Comparison of ENCODE assay signal across 1 mouse cellular context in the genomic region with DNA sequence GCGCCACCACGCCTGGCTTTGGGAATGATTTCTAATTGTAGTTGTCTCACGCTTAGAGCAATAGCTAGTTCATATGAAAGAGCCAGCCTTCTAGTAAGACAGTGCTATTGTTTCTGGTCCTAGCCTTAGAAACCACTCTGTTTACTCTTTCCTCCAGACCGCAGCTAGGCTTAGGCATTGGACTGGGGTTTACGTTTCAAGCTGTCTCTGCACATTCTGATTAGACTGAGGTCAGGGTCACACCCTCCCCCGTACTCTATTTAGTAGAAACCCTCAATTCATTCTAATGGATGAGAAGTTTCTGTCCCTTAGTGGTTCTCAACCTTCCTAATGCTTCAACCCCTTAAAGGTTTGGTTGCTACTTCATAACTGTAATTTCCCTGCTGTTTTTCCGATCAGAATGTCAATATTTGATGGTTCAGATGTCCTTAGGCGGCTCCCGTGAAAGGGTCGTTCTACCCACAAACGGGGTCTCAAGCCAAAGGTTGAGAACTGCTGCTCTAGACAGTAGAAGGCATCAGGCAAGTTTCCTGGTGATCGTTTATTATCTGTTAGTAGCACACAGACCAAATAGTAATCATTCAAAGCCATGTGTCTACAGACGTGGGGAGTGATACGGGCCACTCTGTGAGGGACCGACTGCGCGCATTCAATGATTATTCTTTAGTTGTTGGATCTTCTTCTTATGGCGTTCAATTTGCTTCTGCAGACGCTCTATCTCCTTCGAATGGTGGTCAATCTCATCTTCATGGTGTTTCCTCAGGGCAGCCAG.
TF ChIP-seq lines count a peak whose summit lies in the region.

No protein-coding gene starts in this region.

TF ChIP-seq in MEL, 35 proteins besides CTCF, POLR2A, EP300 and RAD21:
- TF ChIP-seq MAFK (IDR thresholded peaks at IDR 0.05; ENCODE audit: borderline replicate concordance, low read depth, low read length) (no peak), ELF1 (IDR thresholded peaks at IDR 0.05; ENCODE audit: low read depth, low read length) (no peak), USF2 (IDR thresholded peaks at IDR 0.05; ENCODE audit: borderline replicate concordance in 1 of 2, insufficient read depth in 1 of 2, low read depth in 1 of 2, low read length in 2 of 2) (no peak), ZMIZ1 (IDR thresholded peaks at IDR 0.05; ENCODE audit: low read depth, low read length) (peak; percentile 51; the same call in 1 of the 2 replicates), MAZ (IDR thresholded peaks at IDR 0.05; ENCODE audit: low read depth, low read length) (no peak; the same call in 1 of the 2 replicates), ZKSCAN1 (IDR thresholded peaks at IDR 0.05; ENCODE audit: low read depth, low read length) (no peak), GATA1 (IDR thresholded peaks at IDR 0.05; ENCODE audit: low read depth, low read length) (peak; percentile 94), UBTF (IDR thresholded peaks at IDR 0.05; ENCODE audit: borderline replicate concordance, insufficient read depth, low read depth, low read length) (no peak), MYC (IDR thresholded peaks at IDR 0.05; ENCODE audit: low read depth, low read length) (0 out of 2 replicates have a peak, but pooled peaks have one; percentile 52), MXI1 (IDR thresholded peaks at IDR 0.05; ENCODE audit: low read depth, low read length) (peak; percentile 77), MAX (IDR thresholded peaks at IDR 0.05; ENCODE audit: low read length) (no peak), ZNF384 (IDR thresholded peaks at IDR 0.05; ENCODE audit: low read depth, low read length) (no peak), POLR2AphosphoS2 (IDR thresholded peaks at IDR 0.05; ENCODE audit: low read length) (no peak), CHD1 (IDR thresholded peaks at IDR 0.05; ENCODE audit: low read depth, low read length) (no peak), CHD2 (IDR thresholded peaks at IDR 0.05; ENCODE audit: low read length) (no peak), MEF2A (IDR thresholded peaks at IDR 0.05; ENCODE audit: extremely low read depth, insufficient replicate concordance, low read depth, low read length, poor library complexity, severe bottlenecking) (no peak), BHLHE40 (IDR thresholded peaks at IDR 0.05; ENCODE audit: borderline replicate concordance, low read depth, low read length) (no peak), USF1 (IDR thresholded peaks at IDR 0.05; ENCODE audit: low read depth, low read length) (no peak), KAT2A (conservative IDR thresholded peaks at IDR 0.05; ENCODE audit: low read depth, low read length) (0 out of 2 replicates have a peak, but pooled peaks have one; percentile 17), NELFE (IDR thresholded peaks at IDR 0.05; ENCODE audit: low read depth, low read length) (peak; percentile 16; the same call in 1 of the 2 replicates), TAL1 (IDR thresholded peaks at IDR 0.05; ENCODE audit: low read length) (peak; percentile 90), SMC3 (IDR thresholded peaks at IDR 0.05; ENCODE audit: low read depth, low read length) (no peak), HCFC1 (IDR thresholded peaks at IDR 0.05; ENCODE audit: low read depth, low read length) (no peak), MYB (IDR thresholded peaks at IDR 0.05; ENCODE audit: low read depth, low read length) (peak; percentile 59), RCOR1 (IDR thresholded peaks at IDR 0.05; ENCODE audit: low read depth, low read length) (peak; percentile 38; the same call in 1 of the 2 replicates), NRF1 (IDR thresholded peaks at IDR 0.05; ENCODE audit: insufficient read depth, low read depth, low read length, poor library complexity, severe bottlenecking) (no peak), SIN3A (IDR thresholded peaks at IDR 0.05; ENCODE audit: low read length) (peak; percentile 74), TCF12 (IDR thresholded peaks at IDR 0.05; ENCODE audit: low read depth, low read length) (peak; percentile 96), ETS1 (IDR thresholded peaks at IDR 0.05; ENCODE audit: low read depth, low read length) (peak; percentile 63)
